Mouse (Mus musculus): Measurements from ENCODE around the gene Gm39566. TPM values are rescaled to one million over a fixed set of nuclear protein-coding genes. Genes with fewer than 3 reads are reported as not detected.

Gm39566 gene
- total and polyA plus RNA-seq, 3 experiments = 0.04 TPM; not detected in 2

- peaks cover 0 to 6% of the 10 kb centered on the region in 2 experiments; a peak in 2 of 4 replicates for H3K36me3 ChIP-seq (ENCODE audit: control insufficient read depth in 1 of 2, insufficient read depth in 2 of 2, low read length in 2 of 2)
- no peak overlapping the region for H3K4me3 ChIP-seq (ENCODE audit: control insufficient read depth in 1 of 2, insufficient read depth in 1 of 2, low read depth in 2 of 2, low read length in 2 of 2)
- no peak overlapping the region for H3K9ac ChIP-seq (ENCODE audit: control insufficient read depth, low read depth, low read length, poor library complexity, severe bottlenecking)
- H3K27me3 ChIP-seq (ENCODE audit: control insufficient read depth in 1 of 2, insufficient read depth in 2 of 2, low read length in 2 of 2) = no peaks in the 10 kb centered on the region
- H3K27ac ChIP-seq (ENCODE audit: control insufficient read depth, low read depth, low read length) = no peak overlapping the region
- peaks cover 3% of the 10 kb centered on the region; the same call in 1 of the 2 replicates for H3K79me2 ChIP-seq (ENCODE audit: control insufficient read depth, insufficient read depth, low read length, poor library complexity)
- TF ChIP-seq NELFE (IDR thresholded peaks at IDR 0.05; ENCODE audit: low read depth, low read length) (no peak), CTCF (IDR thresholded peaks at IDR 0.05 in 2 of 3, conservative IDR thresholded peaks at IDR 0.05 in 1 of 3; ENCODE audit: control insufficient read depth in 1 of 3, insufficient read depth in 1 of 3, low read depth in 2 of 3, low read length in 3 of 3, poor library complexity in 1 of 3, severe bottlenecking in 1 of 3) (no peak), BHLHE40 (IDR thresholded peaks at IDR 0.05; ENCODE audit: borderline replicate concordance, low read depth, low read length) (no peak), ZMIZ1 (IDR thresholded peaks at IDR 0.05; ENCODE audit: low read depth, low read length) (no peak), POLR2AphosphoS5 (IDR thresholded peaks at IDR 0.05; ENCODE audit: borderline replicate concordance, low read depth, low read length) (no peak), GATA1 (IDR thresholded peaks at IDR 0.05; ENCODE audit: low read depth, low read length) (no peak)
- no peak for DNase-seq (ENCODE audit: low read depth, low spot score)
- no peaks in the 10 kb centered on the region for H3K9me3 ChIP-seq (replicated peaks; ENCODE audit: insufficient read depth, low read length)
- H3K4me1 ChIP-seq (ENCODE audit: control insufficient read depth in 1 of 2, insufficient read depth in 2 of 2, low read length in 2 of 2) = peaks cover 8 to 20% of the 10 kb centered on the region in 2 experiments; a peak in 2 of 4 replicates
These were observed 34.0 kb upstream of the Gm39566 start for GRCm38 (mm10) chr11:69849128-69849527.

- no peak overlapping the region for H3K27ac ChIP-seq (ENCODE audit: control insufficient read depth, low read depth, low read length)
- H3K9me3 ChIP-seq (replicated peaks; ENCODE audit: insufficient read depth, low read length) = no peaks in the 10 kb centered on the region
- peaks cover 3% of the 10 kb centered on the region; the same call in 1 of the 2 replicates for H3K79me2 ChIP-seq (ENCODE audit: control insufficient read depth, insufficient read depth, low read length, poor library complexity)
- no peak overlapping the region for H3K9ac ChIP-seq (ENCODE audit: control insufficient read depth, low read depth, low read length, poor library complexity, severe bottlenecking)
- peaks cover 4 to 14% of the 10 kb centered on the region in 2 experiments; a peak in 2 of 4 replicates for H3K4me1 ChIP-seq (ENCODE audit: control insufficient read depth in 1 of 2, insufficient read depth in 2 of 2, low read length in 2 of 2)
- H3K4me3 ChIP-seq (ENCODE audit: control insufficient read depth in 1 of 2, insufficient read depth in 1 of 2, low read depth in 2 of 2, low read length in 2 of 2) = no peak overlapping the region
- H3K36me3 ChIP-seq (ENCODE audit: control insufficient read depth in 1 of 2, insufficient read depth in 2 of 2, low read length in 2 of 2) = peaks cover 0 to 2% of the 10 kb centered on the region in 2 experiments; a peak in 1 of 4 replicates
- no peaks in the 10 kb centered on the region for H3K27me3 ChIP-seq (ENCODE audit: control insufficient read depth in 1 of 2, insufficient read depth in 2 of 2, low read length in 2 of 2)
- TF ChIP-seq USF2 (IDR thresholded peaks at IDR 0.05; ENCODE audit: borderline replicate concordance in 1 of 2, insufficient read depth in 1 of 2, low read depth in 1 of 2, low read length in 2 of 2) (no peak), RAD21 (IDR thresholded peaks at IDR 0.05; ENCODE audit: low read depth, low read length) (no peak), NRF1 (IDR thresholded peaks at IDR 0.05; ENCODE audit: insufficient read depth, low read depth, low read length, poor library complexity, severe bottlenecking) (no peak), POLR2A (IDR thresholded peaks at IDR 0.05; ENCODE audit: control insufficient read depth in 1 of 2, insufficient read depth in 1 of 2, low read depth in 1 of 2, low read length in 2 of 2, poor library complexity in 1 of 2) (no peak)
- no peak for DNase-seq (ENCODE audit: low read depth, low spot score)
These were observed 32.9 kb upstream of the Gm39566 start for GRCm38 (mm10) chr11:69848021-69848420.

DNA sequence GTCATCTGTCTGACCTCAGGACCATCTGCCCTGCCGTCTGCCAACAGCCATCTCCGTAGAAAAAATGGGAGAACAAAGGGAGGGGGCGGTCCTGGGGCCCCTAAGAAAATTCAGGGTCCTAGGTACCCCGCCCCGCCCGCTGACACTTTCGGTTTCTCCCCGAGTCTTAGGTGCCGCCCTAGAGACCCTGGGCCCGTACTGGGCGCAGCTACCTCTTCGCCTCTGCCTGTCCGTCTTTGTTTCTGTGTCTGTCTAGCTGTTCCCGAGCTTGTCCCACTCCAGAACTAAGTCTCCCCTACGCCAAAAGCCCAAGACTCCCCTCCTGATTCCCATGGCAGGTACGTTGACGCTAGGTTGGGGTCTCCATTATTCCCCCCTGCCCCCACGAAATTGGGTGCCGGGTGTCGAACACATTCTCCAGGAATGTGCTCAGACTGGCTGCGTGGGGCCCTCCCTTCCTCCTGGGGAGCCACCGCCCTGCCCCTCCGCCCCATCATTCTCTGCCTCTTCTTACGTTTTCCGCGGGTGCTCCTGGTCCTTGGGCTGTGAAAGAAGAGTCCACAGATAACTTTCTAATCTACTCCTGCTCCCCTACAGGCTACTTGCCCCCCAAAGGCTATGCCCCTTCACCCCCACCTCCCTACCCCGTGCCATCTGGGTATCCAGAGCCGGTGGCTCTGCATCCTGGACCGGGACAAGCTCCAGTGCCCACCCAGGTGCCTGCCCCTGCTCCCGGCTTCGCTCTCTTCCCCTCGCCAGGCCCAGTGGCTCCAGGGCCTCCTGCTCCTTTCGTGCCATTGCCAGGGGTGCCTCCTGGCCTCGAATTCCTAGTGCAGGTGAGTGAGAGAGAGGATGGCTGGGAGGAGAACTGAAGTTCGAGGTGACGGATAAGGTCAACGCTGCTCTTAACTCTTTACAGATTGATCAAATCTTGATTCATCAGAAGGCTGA is 31.9 kb upstream of the Gm39566 start:
- Histone ChIP-seq H3K27ac (ENCODE audit: control insufficient read depth, low read depth, low read length) (peak overlapping the region; percentile 53), H3K4me3 (ENCODE audit: control insufficient read depth in 1 of 2, insufficient read depth in 1 of 2, low read depth in 2 of 2, low read length in 2 of 2) (peak overlapping the region; percentile 60 to 86), H3K36me3 (ENCODE audit: control insufficient read depth in 1 of 2, insufficient read depth in 2 of 2, low read length in 2 of 2) (peaks cover 0 to 2% of the 10 kb centered on the region in 2 experiments; a peak in 1 of 4 replicates), H3K79me2 (ENCODE audit: control insufficient read depth, insufficient read depth, low read length, poor library complexity) (peaks cover 3% of the 10 kb centered on the region; the same call in 1 of the 2 replicates), H3K27me3 (ENCODE audit: control insufficient read depth in 1 of 2, insufficient read depth in 2 of 2, low read length in 2 of 2) (no peaks in the 10 kb centered on the region), H3K4me1 (ENCODE audit: control insufficient read depth in 1 of 2, insufficient read depth in 2 of 2, low read length in 2 of 2) (peaks cover 4 to 14% of the 10 kb centered on the region in 2 experiments; a peak in 2 of 4 replicates), H3K9me3 (replicated peaks; ENCODE audit: insufficient read depth, low read length) (no peaks in the 10 kb centered on the region), H3K9ac (ENCODE audit: control insufficient read depth, low read depth, low read length, poor library complexity, severe bottlenecking) (peak overlapping the region; percentile 79)
- peak; percentile 83 for DNase-seq (ENCODE audit: low read depth, low spot score)
- TF ChIP-seq TAL1 (IDR thresholded peaks at IDR 0.05; ENCODE audit: low read length) = no peak
- TF ChIP-seq USF1 (IDR thresholded peaks at IDR 0.05; ENCODE audit: low read depth, low read length) = no peak
- no peak for TF ChIP-seq EP300 (IDR thresholded peaks at IDR 0.05; ENCODE audit: low read depth in 1 of 2, low read length in 2 of 2)
- TF ChIP-seq NRF1 (IDR thresholded peaks at IDR 0.05; ENCODE audit: insufficient read depth, low read depth, low read length, poor library complexity, severe bottlenecking) = 0 out of 2 replicates have a peak, but pooled peaks have one; percentile 24

Measured in MEL (cell line).